Mouse (Mus musculus) brown adipose tissue, adult 24 weeks (tissue): Measurements from ENCODE around the gene Cln3. TPM values are rescaled to one million over a fixed set of nuclear protein-coding genes. Genes with fewer than 3 reads are reported as not detected.

Experiments used
- polyA plus RNA-seq: library from polyadenylated mRNA; stranded (reverse); fragments of >200 nt; gene quantifications from 2 replicates; pipeline ENCODE4 v1.2.4, GENCODE M21; 2012; ENCODE audit not compliant: missing spikeins, insufficient read depth, insufficient read length

Cln3 gene
- polyA plus RNA-seq, 1 experiment = 18.9 TPM

Other genes starting within 250 kb of the Cln3 start
- gene Lat, start 216.2 kb downstream of the Cln3 start, polyA plus RNA-seq = 1.7 TPM in 1 of 2 replicates, not detected in the other
- gene Spns1, start 208.4 kb downstream of the Cln3 start, polyA plus RNA-seq = 10.1 and 12.6 TPM in 2 replicates
- 1.2 and 2.5 TPM in 2 replicates for gene Nfatc2ip, start 189.1 kb downstream of the Cln3 start, polyA plus RNA-seq
- 2.4 TPM in 1 of 2 replicates, not detected in the other for gene Cd19, start 170.9 kb downstream of the Cln3 start, polyA plus RNA-seq
- 2.9 and 6.4 TPM in 2 replicates for gene Rabep2, start 157.1 kb downstream of the Cln3 start, polyA plus RNA-seq
- 236 and 316 TPM in 2 replicates for gene Atp2a1, start 122.7 kb downstream of the Cln3 start, polyA plus RNA-seq
- 34.7 and 38.2 TPM in 2 replicates for gene Sh2b1, start 110.4 kb downstream of the Cln3 start, polyA plus RNA-seq
- gene Tufm, start 98.5 kb downstream of the Cln3 start, polyA plus RNA-seq = 184 and 254 TPM in 2 replicates
- gene Atxn2l, start 82.4 kb downstream of the Cln3 start, polyA plus RNA-seq = 21.4 and 27.7 TPM in 2 replicates
- 108 and 123 TPM in 2 replicates for gene Eif3c, start 19.4 kb downstream of the Cln3 start, polyA plus RNA-seq
- gene Apobr, start 875 bp downstream of the Cln3 start, polyA plus RNA-seq = 5.8 and 12.6 TPM in 2 replicates
- gene Il27, start 9.1 kb upstream of the Cln3 start, polyA plus RNA-seq = not detected in 2 replicates
- gene Nupr1, start 45.0 kb upstream of the Cln3 start, polyA plus RNA-seq = 89.5 and 149 TPM in 2 replicates
- gene Sgf29, start 63.5 kb upstream of the Cln3 start, polyA plus RNA-seq = 18.3 and 20.6 TPM in 2 replicates
- 40.9 and 98.4 TPM in 2 replicates for gene Sult1a1, start 90.6 kb upstream of the Cln3 start, polyA plus RNA-seq
- 40.0 and 49.0 TPM in 2 replicates for gene Bola2, start 109.6 kb upstream of the Cln3 start, polyA plus RNA-seq
- gene Slx1b, start 110.0 kb upstream of the Cln3 start, polyA plus RNA-seq = 4.0 and 5.8 TPM in 2 replicates
- 8.5 and 10.0 TPM in 2 replicates for gene Coro1a, start 122.0 kb upstream of the Cln3 start, polyA plus RNA-seq
- gene Mapk3, start 173.8 kb upstream of the Cln3 start, polyA plus RNA-seq = 68.9 and 90.6 TPM in 2 replicates
- not detected in 2 replicates for gene Gdpd3, start 180.5 kb upstream of the Cln3 start, polyA plus RNA-seq
- gene Ypel3, start 191.1 kb upstream of the Cln3 start, polyA plus RNA-seq = 156 and 157 TPM in 2 replicates
- gene Tbx6, start 195.7 kb upstream of the Cln3 start, polyA plus RNA-seq = not detected in 2 replicates
- 46.4 and 53.3 TPM in 2 replicates for gene Ppp4c, start 206.7 kb upstream of the Cln3 start, polyA plus RNA-seq
- 50.7 and 63.7 TPM in 2 replicates for gene Fam57b, start 211.9 kb upstream of the Cln3 start, polyA plus RNA-seq
- gene 4930451I11Rik, start 245.8 kb upstream of the Cln3 start, polyA plus RNA-seq = not detected in 2 replicates